Mouse (Mus musculus): ENCODE data around the gene Cdk12.
A peak's percentile ranks its signal among the peaks of the same experiment; 100 is the strongest.

Gene Cdk12

GRCm38 (mm10) chr11:98317479-98317878 is 114.6 kb downstream of the Cdk12 start:
- DNase-seq (ENCODE audit: low spot score), result peak; percentile 62

GRCm38 (mm10) chr11:98318421-98319116 is 115.7 kb downstream of the Cdk12 start:
- no peak for DNase-seq (ENCODE audit: low spot score)

- no peak for DNase-seq (ENCODE audit: low spot score)
These were observed 116.3 kb downstream of the Cdk12 start for GRCm38 (mm10) chr11:98319120-98319519.

GRCm38 (mm10) chr11:98319544-98319943 is 116.7 kb downstream of the Cdk12 start:
- DNase-seq (ENCODE audit: low spot score), result no peak

- DNase-seq (ENCODE audit: low spot score), result no peak
These were observed 117.1 kb downstream of the Cdk12 start for GRCm38 (mm10) chr11:98319944-98320343.

GRCm38 (mm10) chr11:98320381-98320780 is 117.5 kb downstream of the Cdk12 start:
- no peak for DNase-seq (ENCODE audit: low spot score)

GRCm38 (mm10) chr11:98320806-98321676 is 118.2 kb downstream of the Cdk12 start:
- DNase-seq (ENCODE audit: low spot score), result peak; percentile 49

GRCm38 (mm10) chr11:98321677-98322003 is 118.8 kb downstream of the Cdk12 start:
- no peak for DNase-seq (ENCODE audit: low spot score)

- no peak for DNase-seq (ENCODE audit: low spot score)
These were observed 119.3 kb downstream of the Cdk12 start for GRCm38 (mm10) chr11:98322159-98322558.

- no peak for DNase-seq (ENCODE audit: low spot score)
These were observed 120.4 kb downstream of the Cdk12 start for GRCm38 (mm10) chr11:98323136-98323866.

- no peak for DNase-seq (ENCODE audit: low spot score)
These were observed 121.1 kb downstream of the Cdk12 start for GRCm38 (mm10) chr11:98323933-98324332.

- no peak for DNase-seq (ENCODE audit: low spot score)
These were observed 122.4 kb downstream of the Cdk12 start for GRCm38 (mm10) chr11:98325191-98325820.

- no peak for DNase-seq (ENCODE audit: low spot score)
These were observed 123.0 kb downstream of the Cdk12 start for GRCm38 (mm10) chr11:98325821-98326218.

GRCm38 (mm10) chr11:98326741-98327135 is 123.9 kb downstream of the Cdk12 start:
- no peak for DNase-seq (ENCODE audit: low spot score)

GRCm38 (mm10) chr11:98327136-98328030 is 124.5 kb downstream of the Cdk12 start:
- no peak for DNase-seq (ENCODE audit: low spot score)

GRCm38 (mm10) chr11:98328031-98328370 is 125.1 kb downstream of the Cdk12 start:
- DNase-seq (ENCODE audit: low spot score), result no peak

All from MN1 (cell line).